Mouse (Mus musculus) embryonic facial prominence, embryonic 12.5 days (tissue): ENCODE data around the gene Cfc1. TPM values are rescaled to one million over a fixed set of nuclear protein-coding genes. Genes with fewer than 3 reads are reported as not detected.

Experiments used
- ATAC-seq: fragments of 200-750 bp; cut with Nextera tagmentation; 2 replicates; pipeline ENCODE4 v1.8.0; 2017; ENCODE audit not compliant: insufficient number of reproducible peaks, insufficient read depth, low FRiP score, low TSS enrichment
- H3K27ac ChIP-seq: fragments of 300-500 bp; sonication (generic); 2 replicates; pipeline ENCODE4 v1.5.1; 2016; ENCODE audit warnings: mild to moderate bottlenecking
- H3K27me3 ChIP-seq: fragments of 300-500 bp; sonication (generic); 2 replicates; pipeline ENCODE4 v1.6.1; 2016; ENCODE audit warnings: mild to moderate bottlenecking, moderate library complexity
- H3K36me3 ChIP-seq: fragments of 300-500 bp; sonication (generic); 2 replicates; pipeline ENCODE4 v1.6.1; 2016; ENCODE audit warnings: mild to moderate bottlenecking
- H3K4me1 ChIP-seq: fragments of 300-500 bp; sonication (generic); 2 replicates; pipeline ENCODE4 v1.6.1; 2016
- H3K4me2 ChIP-seq: fragments of 300-500 bp; sonication (generic); replicated peaks from 2 replicates; pipeline ENCODE4 v1.6.1; 2016; ENCODE audit warnings: mild to moderate bottlenecking, moderate library complexity
- H3K4me3 ChIP-seq: fragments of 300-500 bp; sonication (generic); 2 replicates; pipeline ENCODE4 v1.5.1; 2016; ENCODE audit warnings: mild to moderate bottlenecking
- H3K9ac ChIP-seq: fragments of 300-500 bp; sonication (generic); 2 replicates; pipeline ENCODE4 v1.6.1; 2016; ENCODE audit warnings: mild to moderate bottlenecking, moderate library complexity
- H3K9me3 ChIP-seq: fragments of 300-500 bp; sonication (generic); 2 replicates; pipeline ENCODE4 v1.6.1; 2016; ENCODE audit warnings: mild to moderate bottlenecking, moderate library complexity
- WGBS: fragments of 180-500 bp; shearing (Covaris S2); methylation state at CpG from one replicate; pipeline ENCODE4 v1.1.7; 2016; 5-methylcytosine and 5-hydroxymethylcytosine counted together
- polyA plus RNA-seq: library from polyadenylated mRNA; unstranded; fragments of >200 nt; fragmentation: Nextera tagmentation; extraction: Ambion mirVana; gene quantifications from 2 replicates; pipeline ENCODE4 v1.2.1, GENCODE M21; 2016

The Cfc1 gene
- polyA plus RNA-seq, 1 experiment from 2014 or later = 0.36 TPM

- Histone ChIP-seq H3K4me2 (no peak overlapping the region), H3K27ac (no peak overlapping the region), H3K36me3 (no peaks in the 10 kb centered on the region), H3K9ac (no peak overlapping the region), H3K9me3 (no peaks in the 10 kb centered on the region), H3K27me3 (peaks cover 10% of the 10 kb centered on the region), H3K4me1 (no peaks in the 10 kb centered on the region), H3K4me3 (no peak overlapping the region)
- WGBS = 76% methylated on average over 4 of the region's 4 CpGs
- ATAC-seq = no peak
Observed at GRCm38 (mm10) chr1:34584736-34585135, 49.3 kb downstream of the Cfc1 start.

GRCm38 (mm10) chr1:34587298-34588096 lies 52.0 kb downstream of the Cfc1 start:
- no peak overlapping the region for H3K27ac ChIP-seq
- ATAC-seq = no peak
- no peaks in the 10 kb centered on the region for H3K27me3 ChIP-seq

More at GRCm38 (mm10) chr1:34587298-34588096, 52.0 kb downstream of the Cfc1 start:
- no peaks in the 10 kb centered on the region for H3K4me1 ChIP-seq
- H3K36me3 ChIP-seq = no peaks in the 10 kb centered on the region
- WGBS = 80% methylated on average over 22 of the region's 22 CpGs
- H3K9me3 ChIP-seq = no peaks in the 10 kb centered on the region
- no peak overlapping the region for H3K9ac ChIP-seq
- H3K4me2 ChIP-seq = no peak overlapping the region
- no peak overlapping the region for H3K4me3 ChIP-seq

Other genes starting within 250 kb of the Cfc1 start
- gene Ccdc115, start 96.0 kb upstream of the Cfc1 start, polyA plus RNA-seq = 51.0 and 52.1 TPM in 2 replicates
- 88.4 and 90.3 TPM in 2 replicates for gene Imp4, start 95.8 kb upstream of the Cfc1 start, polyA plus RNA-seq
- gene Ptpn18, start 75.9 kb upstream of the Cfc1 start, polyA plus RNA-seq = 9.9 and 14.1 TPM in 2 replicates
- gene Prss39, start 37.2 kb upstream of the Cfc1 start, polyA plus RNA-seq = not detected in 2 replicates
- gene Prss40, start 25.3 kb downstream of the Cfc1 start, polyA plus RNA-seq = not detected in 2 replicates
- gene Amer3, start 44.0 kb downstream of the Cfc1 start, polyA plus RNA-seq = 0.87 and 1.5 TPM in 2 replicates